Mouse (Mus musculus): ENCODE measurements around the gene Copa.

DNA sequence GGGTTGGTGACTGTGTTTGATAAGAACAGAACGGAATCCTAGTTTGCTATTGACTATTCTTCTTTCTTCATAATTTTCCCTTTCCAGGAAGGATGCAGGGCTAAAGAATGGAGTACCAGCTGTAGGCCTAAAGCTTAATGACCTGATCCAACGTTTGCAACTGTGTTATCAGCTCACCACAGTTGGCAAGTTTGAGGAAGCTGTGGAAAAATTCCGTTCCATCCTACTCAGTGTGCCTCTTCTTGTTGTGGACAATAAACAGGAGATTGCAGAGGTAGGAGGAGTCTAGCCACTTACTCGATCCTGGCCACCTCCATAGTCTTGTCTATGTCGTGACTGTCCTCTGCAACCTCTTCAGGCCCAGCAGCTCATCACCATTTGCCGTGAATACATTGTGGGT lies 36.8 kb downstream of the Copa start:
- no peak for TF ChIP-seq CTCF (IDR thresholded peaks at IDR 0.05; ENCODE audit: low read depth)
- no peak for TF ChIP-seq EP300 (IDR thresholded peaks at IDR 0.05; ENCODE audit: low read depth)

Measured in liver, embryonic 14.5 days (tissue).